Mouse (Mus musculus) right cerebral cortex, postnatal 14 days (tissue): Measurements from ENCODE around the gene Cdkl1.

Source experiments
- DNase-seq: peaks from one replicate; pipeline ENCODE4 v3.0.0; 2022

The Cdkl1 gene

GRCm38 (mm10) chr12:69783247-69784025 lies 7.6 kb downstream of the Cdkl1 start:
- DNase-seq = no peak

- no peak for DNase-seq
Measured at GRCm38 (mm10) chr12:69781935-69782650, 9.0 kb downstream of the Cdkl1 start.

- no peak for DNase-seq
Measured at GRCm38 (mm10) chr12:69781480-69781879, 9.6 kb downstream of the Cdkl1 start.

GRCm38 (mm10) chr12:69777957-69778356 lies 13.1 kb downstream of the Cdkl1 start:
- no peak for DNase-seq

GRCm38 (mm10) chr12:69777341-69777730 lies 13.7 kb downstream of the Cdkl1 start:
- no peak for DNase-seq

- DNase-seq = no peak
Measured at GRCm38 (mm10) chr12:69776607-69777340, 14.3 kb downstream of the Cdkl1 start.

GRCm38 (mm10) chr12:69768841-69769240 lies 22.2 kb downstream of the Cdkl1 start:
- no peak for DNase-seq

GRCm38 (mm10) chr12:69767476-69768258 lies 23.4 kb downstream of the Cdkl1 start:
- no peak for DNase-seq

GRCm38 (mm10) chr12:69766185-69766904 lies 24.7 kb downstream of the Cdkl1 start:
- DNase-seq = no peak

- no peak for DNase-seq
Measured at GRCm38 (mm10) chr12:69765543-69765942, 25.5 kb downstream of the Cdkl1 start.

- no peak for DNase-seq
Measured at GRCm38 (mm10) chr12:69761603-69762002, 29.5 kb downstream of the Cdkl1 start.

GRCm38 (mm10) chr12:69760743-69761406 lies 30.2 kb downstream of the Cdkl1 start:
- no peak for DNase-seq

GRCm38 (mm10) chr12:69760014-69760413 lies 31.1 kb downstream of the Cdkl1 start:
- DNase-seq = no peak

- DNase-seq = no peak
Measured at GRCm38 (mm10) chr12:69759267-69759885, 31.7 kb downstream of the Cdkl1 start.

GRCm38 (mm10) chr12:69758221-69759185 lies 32.6 kb downstream of the Cdkl1 start:
- DNase-seq = no peak

GRCm38 (mm10) chr12:69757418-69758141 lies 33.5 kb downstream of the Cdkl1 start:
- peak; percentile 62 for DNase-seq

GRCm38 (mm10) chr12:69756015-69756414 lies 35.1 kb downstream of the Cdkl1 start:
- DNase-seq = no peak

- DNase-seq = no peak
Measured at GRCm38 (mm10) chr12:69753936-69754335, 37.1 kb downstream of the Cdkl1 start.

GRCm38 (mm10) chr12:69751864-69752341 lies 39.2 kb downstream of the Cdkl1 start:
- no peak for DNase-seq
